Mouse (Mus musculus): ENCODE results near the gene Tmem17. TPM values are rescaled to one million over a fixed set of nuclear protein-coding genes. Genes with fewer than 3 reads are reported as not detected.

Tmem17 gene
- total RNA-seq, 2 experiments from 2014 or later, result 6.6 TPM

Other genes starting within 250 kb of the Tmem17 start
- gene Ehbp1, start 169.8 kb upstream of the Tmem17 start, total RNA-seq (2021), result 10 to 100 TPM; 60.8 to 66.3 TPM

Data from layer of hippocampus, postnatal 10 days (tissue).